24 mouse cellular contexts compared by ENCODE assay signal in the genomic region with DNA sequence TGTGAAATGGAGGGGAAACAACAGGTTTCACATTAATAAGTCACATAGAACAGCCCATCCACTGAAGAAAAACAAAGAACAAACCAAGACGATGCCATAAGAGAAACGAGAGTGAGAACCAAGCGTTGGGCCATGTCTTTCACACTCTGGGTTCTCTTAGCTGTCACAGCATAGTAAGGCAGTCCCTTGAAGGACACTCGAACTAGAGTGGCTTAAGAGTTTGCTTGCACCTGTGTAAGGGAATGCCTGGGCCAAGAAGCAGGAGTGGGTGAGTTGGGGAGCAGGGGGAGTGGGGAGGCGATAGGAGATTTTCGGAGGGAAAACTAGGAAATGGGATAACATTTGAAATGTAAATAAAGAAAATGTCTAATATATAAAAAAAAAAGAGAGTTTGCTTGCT. TPM values are rescaled to one million over a fixed set of nuclear protein-coding genes. Genes with fewer than 3 reads are reported as not detected.
DNase-seq lines count a peak whose midpoint lies in the region; ATAC-seq and TF ChIP-seq lines count a peak whose summit lies in the region.
"Had no signal": no experiment of that assay in that cellular context is flagged by ENCODE, and none has a peak within 500 bp of the region (broad histone marks: within the 10 kb centered on the region; RNA-seq: fewer than 3 reads in every experiment).

No protein-coding gene starts in this region.

- TF ChIP-seq POLR2A in lung, adult 2 months (IDR thresholded peaks at IDR 0.05; ENCODE audit: borderline replicate concordance, extremely low read depth, low read depth, low read length): no peak

- no peak for TF ChIP-seq CTCF in lung, embryonic 14.5 days (IDR thresholded peaks at IDR 0.05; ENCODE audit: low read depth)
- TF ChIP-seq CTCF in lung, postnatal 0 days (IDR thresholded peaks at IDR 0.05): no peak
- no peak for TF ChIP-seq CTCF in lung, adult 2 months (IDR thresholded peaks at IDR 0.05; ENCODE audit: insufficient read depth, low read length)

- no peak overlapping the region for H3K4me3 ChIP-seq in lung, embryonic 14.5 days (ENCODE audit: low read depth, low read length)
- H3K4me3 ChIP-seq in lung, postnatal 0 days (ENCODE audit: low read depth, low read length): no peak overlapping the region
- no peak overlapping the region for H3K4me3 ChIP-seq in lung, adult 2 months (replicated peaks; ENCODE audit: extremely low read depth, low read depth, low read length)
- H3K4me3 ChIP-seq: embryonic facial prominence, embryonic 10.5 days; embryonic facial prominence, embryonic 12.5 days; forebrain, embryonic 13.5 days; forebrain, embryonic 15.5 days had no signal

- 51% methylated on average over 6 of the region's 6 CpGs for WGBS in lung, embryonic 14.5 days
- WGBS in lung, postnatal 0 days: 58% methylated on average over 6 of the region's 6 CpGs
- WGBS in lung, adult 2 months: 66% methylated on average over 6 of the region's 6 CpGs

- H3K9me3 ChIP-seq in lung, embryonic 14.5 days (ENCODE audit: low read depth, low read length): no peaks in the 10 kb centered on the region
- H3K9me3 ChIP-seq in lung, postnatal 0 days (ENCODE audit: low read length): no peaks in the 10 kb centered on the region
- H3K9me3 ChIP-seq: embryonic facial prominence, embryonic 10.5 days; embryonic facial prominence, embryonic 12.5 days; forebrain, embryonic 13.5 days; forebrain, embryonic 15.5 days had no signal

- peak; percentile 22 for DNase-seq in lung, embryonic 14.5 days
- DNase-seq in lung, postnatal 4 days: no peak
- DNase-seq in lung, postnatal 0 days (ENCODE audit: low spot score): peak; percentile 65
- DNase-seq in lung, adult 2 months: no peak
- peak; percentile 50 for DNase-seq in lung, postnatal 36 days
- DNase-seq: adrenal gland, adult 8-10 months; adrenal gland, postnatal 14 days; adrenal gland, postnatal 36 days; B cell, adult 2 months; cerebellum, adult 11-12 months; cerebellum, adult 2 months; cerebellum, adult 9-10 months; cerebellum, postnatal 10 days; cerebellum, postnatal 25 days had no signal

- no peak overlapping the region for H3K4me2 ChIP-seq in lung, embryonic 14.5 days
- no peak overlapping the region for H3K4me2 ChIP-seq in lung, postnatal 0 days (replicated peaks; ENCODE audit: low read depth, low read length)
- H3K4me2 ChIP-seq: embryonic facial prominence, embryonic 12.5 days; forebrain, embryonic 13.5 days; forebrain, embryonic 15.5 days had no signal

- H3K36me3 ChIP-seq in lung, embryonic 14.5 days (ENCODE audit: insufficient read depth): no peaks in the 10 kb centered on the region
- H3K36me3 ChIP-seq in lung, postnatal 0 days (ENCODE audit: insufficient read depth, low read length): no peaks in the 10 kb centered on the region
- H3K36me3 ChIP-seq: embryonic facial prominence, embryonic 10.5 days; embryonic facial prominence, embryonic 12.5 days; forebrain, embryonic 15.5 days; G1E had no signal

- ATAC-seq in lung, embryonic 14.5 days (ENCODE audit: insufficient read depth): no peak
- ATAC-seq in lung, postnatal 0 days: peak; percentile 75
- ATAC-seq: activated CD4-positive, CD25-positive, alpha-beta regulatory T cell, adult 4 months; CD4-positive, CD25-positive, alpha-beta regulatory T cell, adult 4 months; forebrain, embryonic 13.5 days; forebrain, embryonic 15.5 days; Patski had no signal

- H3K4me1 ChIP-seq in lung, embryonic 14.5 days (ENCODE audit: insufficient read depth): no peaks in the 10 kb centered on the region
- no peaks in the 10 kb centered on the region; the same call in 1 of the 2 replicates for H3K4me1 ChIP-seq in lung, postnatal 0 days (ENCODE audit: insufficient read depth, low read depth, low read length)
- no peaks in the 10 kb centered on the region; the same call in none of the 2 replicates for H3K4me1 ChIP-seq in lung, adult 2 months (ENCODE audit: control insufficient read depth, insufficient read depth, low read length)
- H3K4me1 ChIP-seq: embryonic facial prominence, embryonic 12.5 days; forebrain, embryonic 13.5 days; forebrain, embryonic 15.5 days had no signal

- no peak for TF ChIP-seq EP300 in lung, postnatal 0 days (IDR thresholded peaks at IDR 0.05)

- H3K27ac ChIP-seq in lung, embryonic 14.5 days (ENCODE audit: low read depth): no peak overlapping the region
- H3K27ac ChIP-seq in lung, postnatal 0 days (ENCODE audit: low read length): no peak overlapping the region
- H3K27ac ChIP-seq: embryonic facial prominence, embryonic 10.5 days; embryonic facial prominence, embryonic 12.5 days; forebrain, embryonic 13.5 days; forebrain, embryonic 15.5 days had no signal

- no peak overlapping the region for H3K9ac ChIP-seq in lung, embryonic 14.5 days
- no peak overlapping the region for H3K9ac ChIP-seq in lung, postnatal 0 days (replicated peaks; ENCODE audit: low read depth)
- H3K9ac ChIP-seq: embryonic facial prominence, embryonic 12.5 days; forebrain, embryonic 13.5 days; forebrain, embryonic 15.5 days had no signal

- H3K27me3 ChIP-seq in lung, embryonic 14.5 days (ENCODE audit: insufficient read depth, low read length): no peaks in the 10 kb centered on the region
- H3K27me3 ChIP-seq in lung, postnatal 0 days (replicated peaks; ENCODE audit: insufficient read depth, low read length): no peaks in the 10 kb centered on the region
- H3K27me3 ChIP-seq: CH12.LX; embryonic facial prominence, embryonic 12.5 days; forebrain, embryonic 13.5 days; forebrain, embryonic 15.5 days; Patski had no signal

RNA-seq across cellular contexts. Expression of a gene that starts 3.2 kb away (rescaled TPM):
- polyA plus RNA-seq in lung, embryonic 14.5 days (2014; fragmentation: Nextera tagmentation; extraction: Ambion mirVana): 0.05 and 0.11 TPM in 2 replicates
- not detected in 2 replicates for polyA plus RNA-seq in lung, postnatal 0 days (2015; fragmentation: Nextera tagmentation; extraction: Ambion mirVana)
- polyA plus RNA-seq in lung, adult 2 months (2012; rRNA removed): 0.22 and 1.4 TPM in 2 replicates
- polyA plus RNA-seq: activated CD4-positive, CD25-positive, alpha-beta regulatory T cell, adult 4 months; CD4-positive, CD25-positive, alpha-beta regulatory T cell, adult 4 months; G1E had no signal

RNA-seq across cellular contexts. Expression of a gene that starts 46.7 kb away (rescaled TPM):
- not detected in 2 replicates for polyA plus RNA-seq in lung, embryonic 14.5 days (2014; fragmentation: Nextera tagmentation; extraction: Ambion mirVana)
- polyA plus RNA-seq in lung, postnatal 0 days (2015; fragmentation: Nextera tagmentation; extraction: Ambion mirVana): 0.06 TPM in 1 of 2 replicates, not detected in the other
- 0.09 and 1.0 TPM in 2 replicates for polyA plus RNA-seq in lung, adult 2 months (2012; rRNA removed)
- polyA plus RNA-seq: activated CD4-positive, CD25-positive, alpha-beta regulatory T cell, adult 4 months; CD4-positive, CD25-positive, alpha-beta regulatory T cell, adult 4 months; embryonic facial prominence, embryonic 10.5 days; forebrain, embryonic 11.5 days; G1E had no signal

Comparison
In these comparisons a context has a peak if more than half of its experiments do, and no peak if none do; other contexts are left out.
1. DNase-seq: peak in lung, embryonic 14.5 days (single experiment), lung, postnatal 0 days (single experiment) and lung, postnatal 36 days (single experiment); none in lung, postnatal 4 days (0 of 2) and lung, adult 2 months (single experiment).